Mouse (Mus musculus): ENCODE measurements at regions not wholly inside any gene's neighbourhood (a gene's known extent, or its start where the extent isn't known, plus 50 kb on each side); places are given as distances from the start of the nearest gene placed in this dataset.

GRCm38 (mm10) chr7:69964002-69964401, 402.5 kb downstream of the Nr2f2 start:
- TF ChIP-seq TAL1 (IDR thresholded peaks at IDR 0.05; ENCODE audit: low read length) (no peak), GATA1 (IDR thresholded peaks at IDR 0.05; ENCODE audit: low read length) (no peak)

Measured in erythroblast, embryonic 14.5 days (primary cell).